Mouse (Mus musculus) lung, postnatal 0 days (tissue): Measurements from ENCODE around the gene M1ap. TPM values are rescaled to one million over a fixed set of nuclear protein-coding genes. Genes with fewer than 3 reads are reported as not detected.

Experiments used
- ATAC-seq: fragments of 200-750 bp; cut with Nextera tagmentation; 2 replicates; pipeline ENCODE4 v1.8.0; 2017; ENCODE audit warnings: moderate library complexity
- DNase-seq: peaks from one replicate; pipeline ENCODE4 v3.0.0-alpha.2; 2016; ENCODE audit warnings: low spot score
- H3K27ac ChIP-seq: fragments of 300-500 bp; sonication (generic); 2 replicates; pipeline ENCODE4 v1.5.1; 2014; ENCODE audit warnings: antibody characterized with exemption, mild to moderate bottlenecking, low read length, mixed read lengths
- H3K27me3 ChIP-seq: fragments of 300-500 bp; sonication (generic); replicated peaks from 2 replicates; pipeline ENCODE4 v1.6.1; 2014; ENCODE audit warnings: low read length, mixed read lengths; ENCODE audit not compliant: insufficient read depth
- H3K36me3 ChIP-seq: fragments of 300-500 bp; sonication (generic); 2 replicates; pipeline ENCODE4 v1.6.1; 2014; ENCODE audit warnings: low read length, mixed read lengths; ENCODE audit not compliant: insufficient read depth
- H3K4me1 ChIP-seq: fragments of 300-500 bp; sonication (generic); 2 replicates; pipeline ENCODE4 v1.6.1; 2014; ENCODE audit warnings: antibody characterized with exemption, low read depth, low read length, mixed read lengths; ENCODE audit not compliant: insufficient read depth
- H3K4me2 ChIP-seq: fragments of 300-500 bp; sonication (generic); replicated peaks from 2 replicates; pipeline ENCODE4 v1.6.1; 2014; ENCODE audit warnings: low read depth, mild to moderate bottlenecking, low read length, moderate library complexity, mixed read lengths
- H3K4me3 ChIP-seq: fragments of 300-500 bp; sonication (generic); 2 replicates; pipeline ENCODE4 v1.5.1; 2014; ENCODE audit warnings: low read depth, low read length
- H3K9ac ChIP-seq: fragments of 300-500 bp; sonication (generic); replicated peaks from 2 replicates; pipeline ENCODE4 v1.6.1; 2014; ENCODE audit warnings: low read depth, mild to moderate bottlenecking
- H3K9me3 ChIP-seq: fragments of 300-500 bp; sonication (generic); 2 replicates; pipeline ENCODE4 v1.6.1; 2016; ENCODE audit warnings: low read length, mixed read lengths
- CTCF ChIP-seq: IDR thresholded peaks from 2 replicates; pipeline ENCODE4 v1.5.1; 2016; ENCODE audit warnings: antibody characterized with exemption, mild to moderate bottlenecking
- EP300 ChIP-seq: IDR thresholded peaks from 2 replicates; pipeline ENCODE4 v1.6.1; 2016; ENCODE audit warnings: antibody characterized with exemption, mild to moderate bottlenecking, control low read depth
- WGBS: fragments of 180-500 bp; shearing (Covaris S2); extraction: QIAGEN DNeasy Blood & Tissue Kit; methylation state at CpG from one replicate; pipeline ENCODE4 v1.1.7; 2014; 5-methylcytosine and 5-hydroxymethylcytosine counted together
- polyA plus RNA-seq: library from polyadenylated mRNA; unstranded; fragments of >200 nt; fragmentation: Nextera tagmentation; extraction: Ambion mirVana; gene quantifications from 2 replicates; pipeline ENCODE4 v1.2.1, GENCODE M21; 2015

M1ap gene
- polyA plus RNA-seq, 1 experiment from 2014 or later = 1.8 TPM

DNA sequence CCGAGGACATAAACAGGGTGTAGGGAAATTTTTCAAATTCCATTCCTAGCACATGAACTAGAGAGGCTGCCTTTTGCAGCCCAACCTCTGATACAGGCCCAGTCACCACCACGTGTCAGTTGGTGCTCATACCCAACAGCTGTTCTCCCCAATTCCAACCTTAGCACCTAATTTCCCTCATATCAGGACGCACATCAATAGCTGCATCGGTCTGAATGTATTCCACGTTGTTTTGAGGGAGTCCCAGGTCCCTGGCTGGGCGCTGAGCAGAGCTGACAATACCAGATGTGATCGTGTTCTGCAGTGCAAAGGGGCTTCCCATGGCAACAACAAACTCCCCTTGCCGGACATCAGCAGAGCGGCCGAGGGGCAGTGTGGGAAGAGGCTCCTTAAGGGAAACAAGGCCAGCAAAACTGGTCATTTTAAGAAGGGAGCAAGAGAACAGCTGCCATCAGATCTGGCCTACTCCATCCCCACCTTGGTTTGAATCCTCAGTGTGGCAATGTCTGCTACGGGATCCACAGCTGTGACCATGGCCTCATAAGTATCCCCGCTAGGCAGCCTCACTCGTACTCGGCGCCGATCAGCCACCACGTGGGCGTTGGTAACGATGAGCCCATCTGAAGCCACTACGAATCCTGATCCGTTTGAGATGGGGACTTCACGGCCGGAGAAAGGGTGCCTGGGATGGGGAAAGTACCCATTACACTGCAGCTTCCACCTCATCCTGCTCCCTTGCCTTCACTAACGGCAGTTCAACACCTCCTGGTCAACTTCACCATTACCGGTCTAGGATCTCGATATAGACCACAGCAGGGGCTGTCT lies 106.6 kb downstream of the M1ap start:
- Histone ChIP-seq H3K36me3 (0 out of 2 replicates have a peak, but pooled peaks cover 8% of the 10 kb centered on the region), H3K4me1 (peaks cover 19% of the 10 kb centered on the region), H3K9me3 (no peaks in the 10 kb centered on the region), H3K9ac (peak overlapping the region; percentile 65), H3K27ac (peak overlapping the region; percentile 60), H3K27me3 (no peaks in the 10 kb centered on the region), H3K4me3 (peak overlapping the region; percentile 74), H3K4me2 (peak overlapping the region; percentile 99)
- no peak for ATAC-seq
- DNase-seq = peak; percentile 62
- 1% methylated on average over 26 of the region's 26 CpGs for WGBS
- TF ChIP-seq EP300 (no peak), CTCF (0 out of 2 replicates have a peak, but pooled peaks have one; percentile 1)

DNA sequence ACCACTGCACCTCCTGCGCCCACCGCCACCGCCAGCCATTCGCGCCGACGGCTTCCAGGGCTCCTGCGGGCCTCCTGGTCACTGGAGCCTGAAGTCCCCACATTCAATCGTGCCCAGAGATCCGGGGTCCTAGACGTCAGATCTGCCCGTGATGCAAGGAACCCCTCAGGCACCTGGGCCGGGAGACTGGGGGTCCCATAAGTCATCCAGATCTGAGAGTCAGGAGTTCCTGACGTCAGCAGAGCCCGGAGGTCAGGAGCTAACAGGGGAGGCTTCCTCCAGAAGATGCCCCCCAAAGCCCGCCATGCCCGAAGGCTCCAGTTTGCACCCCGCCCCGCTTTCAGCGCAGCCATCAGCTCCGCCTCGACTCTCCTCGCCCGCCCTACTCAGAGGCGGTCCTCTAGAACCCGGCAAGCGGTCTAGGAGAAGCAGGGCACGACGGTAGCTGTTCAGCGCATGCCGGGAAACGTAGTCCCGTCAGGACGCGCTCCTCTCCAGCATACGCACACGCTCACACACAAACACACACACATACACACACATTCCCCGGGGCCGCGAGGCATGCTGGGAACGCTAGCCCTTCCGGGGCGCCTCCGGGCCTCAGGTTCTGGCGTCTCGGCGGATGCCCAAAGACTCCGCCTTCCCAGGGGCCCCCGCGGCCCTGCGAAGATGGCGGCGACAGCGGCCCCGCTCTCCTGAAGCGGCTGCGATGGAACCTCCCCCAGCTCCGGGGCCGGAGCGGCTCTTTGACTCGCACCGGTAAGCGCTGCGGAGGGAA lies 107.6 kb downstream of the M1ap start, which contains the start of gene Aup1:
Aup1 (plus strand) TSS at position 448 of the 778 bp plus-strand sequence.
- peak within 1 kb of the TSS; percentile 91 for H3K9ac ChIP-seq
- peak; percentile 97 for ATAC-seq
- H3K4me1 ChIP-seq = peaks cover 19% of the 10 kb centered on the region
- peak within 1 kb of the TSS; percentile 99 for H3K4me2 ChIP-seq
- H3K4me3 ChIP-seq = peak within 1 kb of the TSS; percentile 74
- under 1% methylated on average over 52 of the region's 64 CpGs for WGBS
- TF ChIP-seq CTCF (no peak), EP300 (peak; percentile 73)
- DNase-seq = peak; percentile 98
- H3K9me3 ChIP-seq = no peaks in the 10 kb centered on the region
- no peaks in the 10 kb centered on the region for H3K27me3 ChIP-seq
- H3K27ac ChIP-seq = peak within 1 kb of the TSS; percentile 93
- H3K36me3 ChIP-seq = 0 out of 2 replicates have a peak, but pooled peaks cover 8% of the 10 kb centered on the region

DNA sequence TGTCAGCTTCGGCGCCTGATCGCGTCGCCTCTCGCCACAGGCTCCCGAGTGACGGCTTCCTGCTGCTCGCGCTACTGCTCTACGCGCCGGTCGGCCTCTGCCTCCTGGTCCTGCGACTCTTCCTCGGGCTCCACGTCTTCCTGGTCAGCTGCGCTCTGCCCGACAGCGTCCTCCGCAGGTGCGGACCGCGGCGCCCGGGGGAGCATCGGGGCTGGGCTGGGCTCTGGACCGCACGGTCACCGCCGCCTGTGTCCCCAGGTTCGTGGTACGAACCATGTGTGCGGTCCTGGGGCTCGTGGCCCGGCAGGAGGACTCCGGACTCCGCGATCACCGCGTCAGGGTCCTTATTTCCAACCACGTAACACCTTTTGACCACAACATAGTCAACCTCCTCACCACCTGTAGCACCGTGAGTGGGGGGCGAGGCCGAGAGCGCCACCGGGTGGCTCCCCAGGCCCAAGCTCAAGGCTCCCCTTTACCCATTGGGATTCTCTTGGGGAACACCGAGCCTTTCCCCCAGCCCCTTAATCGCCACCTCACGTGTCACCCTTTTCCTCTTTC lies 108.2 kb downstream of the M1ap start, which contains the start of gene Htra2:
Htra2 (minus strand) TSS at position 403 of the 561 bp plus-strand sequence.
- ATAC-seq (peak; percentile 24), DNase-seq (peak; percentile 33)
- peak within 1 kb of the TSS; percentile 93 for H3K27ac ChIP-seq
- TF ChIP-seq EP300 (no peak), CTCF (peak; percentile 63)
- H3K4me3 ChIP-seq = peak within 1 kb of the TSS; percentile 74
- under 1% methylated on average over 50 of the region's 50 CpGs for WGBS
- H3K9ac ChIP-seq = peak within 1 kb of the TSS; percentile 91
- 0 out of 2 replicates have a peak, but pooled peaks cover 8% of the 10 kb centered on the region for H3K36me3 ChIP-seq
- H3K9me3 ChIP-seq = no peaks in the 10 kb centered on the region
- H3K4me1 ChIP-seq = peaks cover 19% of the 10 kb centered on the region
- H3K27me3 ChIP-seq = no peaks in the 10 kb centered on the region
- peak within 1 kb of the TSS; percentile 99 for H3K4me2 ChIP-seq

DNA sequence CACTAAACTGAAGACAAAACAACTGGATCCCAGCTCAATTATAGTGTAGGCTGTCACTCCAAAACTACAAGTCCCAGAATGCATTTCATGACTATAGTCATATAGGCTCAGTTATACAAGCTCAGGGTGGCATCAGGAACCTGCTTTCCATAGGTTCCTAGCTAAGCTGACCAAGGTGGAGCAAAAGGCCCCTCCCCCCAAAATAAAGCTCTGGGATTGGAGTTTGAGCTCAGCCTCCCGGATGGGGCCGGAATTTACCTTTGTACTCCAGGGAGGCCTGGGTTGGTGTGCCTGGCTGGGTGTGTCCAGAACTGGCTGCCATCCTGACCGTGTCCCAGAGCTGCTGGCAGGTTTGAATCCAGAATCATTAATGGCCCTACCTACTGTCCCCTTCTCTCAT lies 111.1 kb downstream of the M1ap start, which contains the start of gene Dqx1:
Dqx1 (plus strand) TSS at position 55 of the 400 bp plus-strand sequence.
- H3K4me1 ChIP-seq = peaks cover 16% of the 10 kb centered on the region
- H3K27ac ChIP-seq = no peak within 1 kb of the TSS
- DNase-seq (peak; percentile 80), ATAC-seq (peak; percentile 14)
- peaks cover 11% of the 10 kb centered on the region; the same call in 1 of the 2 replicates for H3K27me3 ChIP-seq
- H3K4me2 ChIP-seq = no peak within 1 kb of the TSS; the same call in 1 of the 2 replicates
- H3K4me3 ChIP-seq = no peak within 1 kb of the TSS
- H3K9ac ChIP-seq = no peak within 1 kb of the TSS
- H3K36me3 ChIP-seq = 0 out of 2 replicates have a peak, but pooled peaks cover 8% of the 10 kb centered on the region
- WGBS = 49% methylated on average over 3 of the region's 3 CpGs
- TF ChIP-seq EP300 (no peak), CTCF (no peak)
- no peaks in the 10 kb centered on the region for H3K9me3 ChIP-seq

DNA sequence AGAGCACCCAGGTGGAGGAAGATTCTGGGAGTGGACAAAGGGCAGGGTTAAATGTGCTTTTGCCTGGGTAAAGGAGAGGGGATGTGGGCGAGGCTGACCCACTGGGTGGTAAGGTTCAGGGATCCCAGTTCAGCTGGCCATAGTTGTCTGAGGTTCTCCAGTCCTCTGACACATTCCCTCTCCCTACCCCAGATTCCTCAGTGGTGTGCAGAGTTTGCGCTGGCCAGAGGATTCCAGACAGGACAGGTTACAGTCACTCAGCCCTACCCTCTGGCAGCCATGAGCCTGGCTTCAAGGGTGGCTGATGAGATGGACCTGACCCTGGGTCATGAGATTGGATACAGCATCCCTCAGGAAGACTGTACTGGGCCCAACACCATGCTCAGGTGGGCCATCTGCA lies 112.0 kb downstream of the M1ap start:
- Histone ChIP-seq H3K27ac (no peak overlapping the region), H3K9ac (no peak overlapping the region), H3K9me3 (no peaks in the 10 kb centered on the region), H3K4me3 (no peak overlapping the region), H3K27me3 (peaks cover 13% of the 10 kb centered on the region; the same call in 1 of the 2 replicates), H3K36me3 (0 out of 2 replicates have a peak, but pooled peaks cover 8% of the 10 kb centered on the region), H3K4me2 (no peak overlapping the region), H3K4me1 (peaks cover 7% of the 10 kb centered on the region; the same call in 1 of the 2 replicates)
- no peak for ATAC-seq
- TF ChIP-seq EP300 (no peak), CTCF (no peak)
- WGBS = 88% methylated on average over 2 of the region's 2 CpGs
- DNase-seq = no peak
